Mouse (Mus musculus): ENCODE data around the gene Spryd4.

DNA sequence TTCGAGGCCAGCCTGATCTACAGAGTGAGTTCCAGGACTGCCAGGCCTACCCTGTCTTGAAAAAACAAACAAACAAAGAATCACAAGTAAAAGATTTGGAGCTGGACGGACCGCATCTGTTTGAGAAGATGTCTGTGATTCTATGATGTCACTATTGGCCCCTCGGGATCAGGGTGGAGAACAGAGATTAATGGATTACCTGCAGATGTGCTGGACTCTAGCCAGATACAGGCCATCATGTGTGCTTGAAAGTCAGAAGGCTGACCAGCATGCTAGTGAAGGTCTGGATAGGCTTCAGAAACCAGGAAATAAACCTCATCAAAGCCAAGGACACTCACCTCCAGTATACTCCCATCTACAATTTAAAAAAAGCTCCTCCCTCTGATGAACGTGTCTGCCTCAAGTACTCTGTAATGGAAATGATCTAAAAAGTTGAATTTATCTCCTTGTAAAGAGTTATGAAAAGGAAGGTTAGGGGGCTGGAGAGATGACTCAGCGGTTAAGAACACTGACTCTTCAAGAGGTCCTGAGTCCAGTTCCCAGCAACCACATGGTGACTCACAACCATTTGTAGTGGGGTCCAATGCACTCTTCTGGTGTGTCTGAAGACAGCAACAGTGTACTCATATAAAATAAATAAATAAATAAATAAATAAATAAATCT lies 26.2 kb downstream of the Spryd4 start:
- TF ChIP-seq CTCF (IDR thresholded peaks at IDR 0.05; ENCODE audit: low read depth), result no peak
- TF ChIP-seq EP300 (IDR thresholded peaks at IDR 0.05; ENCODE audit: low read depth), result no peak
